Mouse (Mus musculus): ENCODE data around the gene Rad51b.

DNA sequence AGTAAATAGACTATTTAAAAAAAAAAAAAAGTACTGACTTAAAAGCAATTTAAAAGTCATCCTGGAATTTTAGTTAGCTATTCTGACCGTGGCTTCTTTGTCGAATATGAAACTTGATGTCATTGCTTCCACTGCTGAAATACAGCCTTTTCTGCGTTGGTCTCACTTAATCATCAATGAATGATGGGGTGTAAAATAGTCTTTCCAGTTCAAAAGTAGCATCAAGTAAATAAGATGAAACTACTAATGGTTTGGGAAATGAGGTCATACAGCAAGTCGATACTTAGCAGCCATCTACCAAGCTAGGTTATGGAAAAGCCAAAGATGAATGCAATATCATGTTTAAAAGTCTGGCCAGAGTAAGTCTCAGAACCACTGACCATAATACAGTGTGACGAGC is 491.3 kb downstream of the Rad51b start:
- TF ChIP-seq CTCF (IDR thresholded peaks at IDR 0.05; ENCODE audit: insufficient read depth, low read length) (no peak), POLR2A (IDR thresholded peaks at IDR 0.05; ENCODE audit: borderline replicate concordance, extremely low read depth, low read depth, low read length) (no peak)
